Mouse (Mus musculus): ENCODE results near the gene Pcolce2.
"Not testable (repeated sequence)": the region's sequence is repeated elsewhere in the genome, so short reads cannot be mapped to it uniquely, and the experiment has no call there.

Gene Pcolce2

DNA sequence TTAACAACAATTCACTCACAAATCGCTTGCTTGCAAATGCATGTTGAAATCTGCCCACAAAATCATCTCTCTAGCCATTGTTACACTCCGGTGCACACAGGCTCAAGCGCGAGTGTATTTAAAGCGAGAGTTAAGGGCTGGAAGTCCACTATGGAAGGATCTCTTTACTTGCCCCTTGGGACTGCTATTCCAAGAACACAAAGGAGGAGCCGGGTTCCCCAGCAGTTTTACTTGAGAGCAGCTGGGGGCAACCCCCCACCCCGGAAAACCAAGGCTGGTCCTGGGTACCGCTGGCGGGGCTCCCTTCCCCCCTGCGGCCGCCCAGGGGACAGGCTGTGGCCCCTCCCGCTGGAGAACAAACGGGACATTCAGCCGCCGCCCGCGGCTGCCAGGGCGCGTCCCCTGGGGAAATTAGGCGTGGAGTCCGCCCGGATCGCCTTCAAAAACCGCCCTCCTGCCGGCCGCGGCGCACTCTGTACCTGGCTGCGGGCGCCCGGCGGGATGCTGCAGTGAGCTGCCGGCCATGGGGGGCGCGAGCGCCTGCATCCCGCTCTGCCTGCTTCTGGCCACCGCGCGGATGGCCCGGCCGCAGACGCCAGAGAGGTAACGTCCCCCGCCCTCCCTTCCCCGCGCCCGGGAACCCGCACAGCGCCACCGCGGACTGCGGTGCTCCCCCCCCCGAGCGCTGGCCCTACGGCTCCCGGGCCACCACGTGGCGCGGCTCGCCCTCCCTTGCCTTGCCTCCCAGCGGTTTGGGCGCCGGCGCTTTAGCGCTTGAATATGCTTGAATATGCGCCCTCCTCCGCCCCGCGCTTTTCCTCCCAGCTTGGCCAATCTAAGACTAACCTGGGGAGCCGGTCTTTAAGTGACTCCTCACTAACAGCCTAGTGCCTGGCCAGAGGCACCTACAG, at the start of gene Pcolce2:
TSS of gene Pcolce2 (plus strand) at position 331 of the 911 bp plus-strand sequence.
- DNase-seq (ENCODE audit: low read depth), result no peak

DNA sequence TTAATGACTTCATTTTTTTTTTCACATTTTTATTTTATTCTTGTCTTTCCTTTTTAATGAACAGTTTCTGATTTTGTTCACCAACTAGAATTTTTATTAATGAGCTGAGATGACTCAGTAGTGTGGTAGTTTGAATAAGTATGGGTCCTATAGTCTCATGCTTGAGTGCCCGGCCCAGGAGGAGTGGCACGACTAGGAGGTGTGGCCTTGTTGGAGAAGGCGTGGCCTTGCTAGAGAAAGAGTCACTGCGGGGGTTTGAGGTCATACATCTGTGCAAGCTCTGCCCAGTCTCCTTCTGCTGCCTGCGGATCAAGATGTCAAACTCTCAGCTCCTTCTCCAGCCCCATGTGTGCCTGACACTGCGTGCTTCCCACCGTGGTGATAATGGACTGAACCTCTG, 49.3 kb upstream of the Pcolce2 start:
- DNase-seq (ENCODE audit: low read depth), result no peak

DNA sequence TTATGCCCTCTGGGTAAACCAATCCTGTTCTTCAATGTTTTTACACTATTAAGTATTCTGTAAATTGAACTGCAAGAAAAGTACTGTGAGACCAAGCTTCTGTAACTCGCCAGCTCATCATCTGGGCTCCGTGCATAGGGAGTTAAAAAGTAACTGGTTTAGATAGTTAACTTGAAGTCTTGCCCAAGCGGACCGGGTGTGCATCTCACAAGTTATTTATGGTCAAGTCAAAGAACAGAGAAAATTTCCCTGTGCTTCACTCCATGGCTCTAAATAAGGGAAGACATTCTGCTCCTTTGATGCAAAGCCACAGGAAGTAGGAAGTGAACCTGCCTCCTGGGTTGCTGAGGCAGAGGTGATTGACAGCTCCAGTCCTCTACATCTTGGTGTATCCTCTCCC, 43.1 kb upstream of the Pcolce2 start:
- DNase-seq (ENCODE audit: low read depth), result no peak

DNA sequence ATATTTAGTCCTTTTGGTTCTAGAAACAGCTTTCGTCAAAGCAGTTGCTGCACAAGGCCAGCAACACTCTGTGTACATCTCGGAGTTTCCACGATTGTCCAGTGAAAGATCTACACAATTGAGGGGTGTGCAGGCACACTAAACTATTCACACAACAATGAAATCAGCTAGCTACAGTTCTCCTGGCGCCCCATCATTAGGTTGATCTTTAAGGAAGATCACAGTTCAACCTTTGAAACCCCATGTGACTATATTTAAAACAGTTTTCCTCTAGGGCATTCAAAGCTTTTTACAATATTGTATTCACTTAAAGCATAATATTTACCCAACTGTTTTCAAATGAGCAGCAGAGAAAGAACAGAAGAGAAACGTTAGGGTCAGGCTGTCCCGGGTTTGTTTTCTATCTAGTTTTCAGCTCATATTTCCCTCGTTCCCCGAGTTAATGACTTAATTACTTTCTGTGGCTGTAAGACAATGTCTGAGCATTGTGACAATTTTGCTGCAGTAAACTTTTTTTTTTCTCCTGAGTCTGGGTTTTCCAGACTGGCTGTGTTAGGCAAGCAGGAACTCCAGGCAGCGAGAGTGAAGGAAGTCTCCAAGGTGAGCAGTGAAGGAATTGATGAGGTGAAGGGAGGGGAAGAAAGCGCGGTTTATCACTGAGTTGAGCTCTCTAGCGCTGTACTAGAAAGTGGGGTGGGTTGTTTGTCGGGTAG, 39.8 kb upstream of the Pcolce2 start:
- DNase-seq (ENCODE audit: low read depth), result no peak

DNA sequence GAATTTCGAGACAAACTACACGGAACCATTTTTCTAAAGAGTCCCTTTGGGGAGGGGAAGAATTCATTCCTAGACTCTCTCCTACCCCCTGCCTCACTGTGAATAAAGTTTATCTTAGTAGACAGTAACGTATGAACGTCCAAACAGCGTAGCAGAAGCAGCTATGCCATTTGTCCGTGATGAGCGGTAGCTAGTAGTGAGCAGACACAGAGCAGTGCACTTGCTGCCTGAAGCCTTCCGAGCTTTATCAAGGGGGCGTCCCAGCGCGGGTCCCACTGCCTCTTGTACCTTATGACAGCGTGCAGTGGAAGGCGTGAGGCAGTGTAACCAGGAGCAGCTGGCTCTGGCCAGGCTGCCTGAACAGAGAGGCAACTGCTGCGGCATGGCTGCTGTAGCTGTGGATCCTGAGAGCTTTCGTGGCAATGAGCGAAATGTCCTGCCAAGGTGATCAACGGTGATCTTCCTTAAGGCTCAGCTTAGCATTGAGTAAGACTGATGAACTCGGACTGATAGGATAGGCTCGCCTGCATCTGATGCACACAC, 39.2 kb upstream of the Pcolce2 start:
- no peak for DNase-seq (ENCODE audit: low read depth)

DNA sequence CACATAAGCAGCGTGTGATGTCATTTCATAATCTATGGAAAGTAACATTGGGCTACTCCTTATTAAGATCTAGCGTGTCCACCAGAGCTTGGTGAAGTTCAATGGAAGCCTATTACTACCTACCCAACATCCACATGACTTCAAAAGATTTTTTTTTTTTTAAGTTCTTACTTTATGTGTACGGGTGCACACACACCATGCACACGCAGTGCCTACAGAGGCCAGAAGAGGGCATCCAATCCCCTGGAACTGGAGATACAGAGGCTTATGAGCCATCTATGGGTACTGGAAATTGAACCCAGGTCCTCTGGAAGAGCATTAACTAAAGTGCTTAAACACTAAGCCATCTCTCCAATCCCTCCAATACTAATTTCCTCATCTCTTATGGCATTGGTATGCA, 38.0 kb upstream of the Pcolce2 start:
- no peak for DNase-seq (ENCODE audit: low read depth)

DNA sequence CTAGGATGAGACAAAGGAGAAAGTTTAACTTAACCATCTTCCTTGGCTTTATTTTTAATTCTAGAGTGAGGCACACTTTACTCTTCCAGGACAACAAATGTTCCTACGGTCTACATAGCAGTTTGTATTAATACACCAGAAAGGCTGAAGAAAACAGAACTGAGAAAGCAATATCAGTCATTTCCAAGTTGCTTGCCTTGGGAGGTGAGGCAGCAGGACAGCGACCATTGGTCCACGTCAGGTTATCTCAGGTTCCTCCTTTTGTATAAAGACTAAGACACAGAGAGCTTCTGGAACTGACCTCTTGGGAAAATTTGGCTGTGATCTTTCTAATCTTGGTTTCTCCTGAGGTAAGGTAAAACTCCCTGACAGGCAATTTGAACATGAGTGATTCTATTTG, 34.6 kb upstream of the Pcolce2 start:
- no peak for DNase-seq (ENCODE audit: low read depth)

DNA sequence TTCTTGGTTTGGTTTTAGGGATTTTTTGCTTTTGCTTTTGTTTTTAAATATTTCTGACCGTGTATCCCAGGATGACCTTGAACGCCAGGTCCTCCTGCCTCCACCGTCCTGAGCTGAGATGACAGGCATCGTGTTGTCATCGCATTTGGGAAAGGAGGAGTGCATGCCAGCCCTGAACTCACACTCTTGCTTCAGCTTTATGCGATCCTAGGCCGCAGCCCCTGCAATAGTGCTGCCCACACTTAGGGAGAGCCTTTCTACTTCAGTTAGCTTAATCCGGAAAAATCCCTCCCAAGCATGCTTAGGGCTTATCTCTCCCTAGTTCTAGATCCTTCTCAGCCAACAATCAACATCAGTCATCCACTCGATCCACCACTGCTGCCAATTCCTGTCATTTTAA, 34.1 kb upstream of the Pcolce2 start:
- no peak for DNase-seq (ENCODE audit: low read depth)

DNA sequence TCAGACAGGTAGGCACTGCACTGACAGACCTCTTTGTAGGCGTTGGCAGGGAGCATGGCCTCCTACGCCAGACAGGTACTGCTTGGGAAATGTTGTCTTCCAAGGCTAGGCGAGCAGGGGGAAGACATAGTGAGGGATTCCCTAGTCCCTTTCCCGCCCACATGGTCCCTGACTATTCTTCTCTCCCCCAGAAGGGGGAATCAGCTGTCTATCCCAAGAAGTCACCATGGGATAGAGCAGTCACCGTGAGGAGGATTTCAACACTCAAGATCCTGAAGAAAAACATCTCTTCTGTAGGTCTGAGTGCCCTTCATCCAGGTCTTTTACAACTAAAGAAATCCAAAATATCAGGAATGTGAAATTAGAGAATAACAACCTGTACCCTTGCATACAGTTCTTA, 30.2 kb upstream of the Pcolce2 start:
- DNase-seq (ENCODE audit: low read depth), result no peak

DNA sequence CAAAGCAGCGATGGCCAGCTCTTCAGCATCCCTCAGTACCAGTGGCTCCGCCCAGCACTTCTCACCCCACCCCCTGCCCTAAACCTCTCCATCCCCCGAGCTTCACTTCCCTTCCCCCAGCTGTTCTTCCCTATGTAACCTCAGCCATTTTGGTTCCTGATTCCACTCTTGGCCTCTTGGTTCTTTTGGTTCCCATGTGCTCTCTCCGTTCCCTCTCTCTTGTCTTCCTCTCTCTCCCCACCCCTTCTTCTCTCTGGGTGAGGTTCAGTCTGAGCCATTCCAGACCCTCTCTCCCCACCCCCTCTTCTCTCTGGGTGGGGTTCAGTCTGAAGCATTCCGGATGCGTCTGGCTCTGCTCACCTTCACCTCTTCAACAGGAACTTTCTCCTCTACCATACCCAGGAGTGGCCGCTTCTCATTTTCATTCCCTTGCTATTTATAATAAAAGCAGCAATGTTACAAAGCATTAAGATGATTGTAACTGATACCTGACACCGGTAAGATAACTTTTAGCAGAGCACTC, 25.1 kb upstream of the Pcolce2 start:
- no peak for DNase-seq (ENCODE audit: low read depth)

DNA sequence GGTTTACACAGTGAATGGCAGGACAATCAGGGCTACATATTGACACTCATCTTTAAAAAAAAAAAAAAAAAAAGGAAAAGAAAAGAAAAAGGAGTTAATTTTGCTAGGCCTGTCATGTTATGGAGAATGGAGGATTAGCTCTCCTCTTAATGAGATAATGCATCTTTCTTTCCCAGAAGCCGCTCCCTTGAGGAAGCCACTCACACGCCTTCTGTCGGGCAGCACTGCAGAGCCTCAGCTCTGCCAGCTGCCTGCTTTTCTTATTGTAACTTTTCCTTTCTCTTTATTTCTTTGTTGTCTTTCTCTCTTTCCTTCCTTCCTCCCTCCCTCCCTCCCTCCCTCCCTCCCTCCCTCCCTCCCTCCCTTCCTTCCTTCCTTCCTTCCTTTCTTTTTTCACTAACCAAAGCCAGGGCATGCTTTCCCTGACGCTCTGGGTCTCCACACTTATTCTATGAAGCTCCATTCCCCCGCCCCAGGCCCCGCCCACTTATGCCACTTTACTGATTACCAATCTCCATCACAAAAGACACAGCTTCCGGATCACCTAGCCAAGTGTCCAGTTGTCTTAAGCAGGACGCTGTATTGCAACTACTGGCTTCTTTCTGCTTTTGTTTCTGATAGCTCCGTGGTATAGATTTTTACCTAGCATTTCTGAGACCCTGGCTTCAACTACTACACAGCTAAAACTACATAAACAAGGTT, 23.8 kb upstream of the Pcolce2 start:
- DNase-seq (ENCODE audit: low read depth), result no peak

DNA sequence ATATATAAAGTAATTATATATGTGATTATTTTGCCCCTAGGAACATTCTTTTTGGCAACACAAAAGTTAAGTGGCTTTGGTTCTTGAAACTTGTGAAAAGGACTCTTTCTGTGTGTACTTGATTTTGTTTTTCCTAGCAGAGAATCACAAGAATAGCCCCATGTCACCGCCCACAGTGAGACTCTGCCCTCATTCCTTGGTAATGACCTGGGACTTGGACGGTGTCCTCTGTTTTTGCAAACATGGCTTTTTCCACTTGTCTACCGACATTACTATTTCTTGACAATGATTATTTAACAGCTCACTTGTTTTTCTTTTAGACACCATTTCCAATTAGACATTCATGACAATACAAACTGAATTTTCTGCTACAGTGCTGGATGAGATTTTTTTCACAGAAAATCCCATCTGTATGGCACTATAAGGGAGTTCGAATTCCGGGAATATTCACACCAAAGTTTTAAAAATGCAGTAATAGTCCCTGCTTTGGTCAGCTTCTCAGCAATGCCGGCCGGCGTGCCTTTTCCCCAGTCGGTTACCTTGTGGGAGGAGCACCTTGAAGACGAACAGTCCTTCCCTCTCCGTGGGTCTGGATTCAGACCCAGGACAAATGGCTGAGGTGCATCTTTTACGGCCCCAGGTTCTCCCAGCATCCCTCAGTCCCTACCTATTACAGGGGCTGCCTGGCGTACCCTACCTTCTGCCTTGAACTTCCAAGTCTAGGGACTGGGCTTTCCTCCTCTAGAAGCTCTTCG, 22.4 kb upstream of the Pcolce2 start:
- peak; percentile 14 for DNase-seq (ENCODE audit: low read depth)

DNA sequence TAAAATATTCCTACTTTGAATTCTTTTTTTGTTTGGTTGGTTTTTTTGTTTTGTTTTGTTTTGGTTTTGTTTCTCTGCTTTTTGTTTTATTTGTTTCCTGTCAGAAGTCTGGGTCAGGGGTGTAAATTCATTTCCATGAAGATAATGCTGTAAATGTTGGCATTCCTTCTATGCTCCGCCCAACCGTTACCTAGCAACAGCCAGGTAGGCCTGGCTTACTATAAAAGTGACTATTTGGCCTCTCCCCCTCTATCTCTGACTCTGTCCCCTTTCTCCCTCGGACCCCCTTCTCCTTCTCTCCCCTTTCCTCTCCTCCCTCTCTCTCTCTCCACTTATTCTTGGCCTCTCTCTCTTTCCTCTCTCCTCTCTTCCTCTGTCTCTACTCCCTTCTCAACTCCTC, 21.4 kb upstream of the Pcolce2 start:
- no peak for DNase-seq (ENCODE audit: low read depth)

DNA sequence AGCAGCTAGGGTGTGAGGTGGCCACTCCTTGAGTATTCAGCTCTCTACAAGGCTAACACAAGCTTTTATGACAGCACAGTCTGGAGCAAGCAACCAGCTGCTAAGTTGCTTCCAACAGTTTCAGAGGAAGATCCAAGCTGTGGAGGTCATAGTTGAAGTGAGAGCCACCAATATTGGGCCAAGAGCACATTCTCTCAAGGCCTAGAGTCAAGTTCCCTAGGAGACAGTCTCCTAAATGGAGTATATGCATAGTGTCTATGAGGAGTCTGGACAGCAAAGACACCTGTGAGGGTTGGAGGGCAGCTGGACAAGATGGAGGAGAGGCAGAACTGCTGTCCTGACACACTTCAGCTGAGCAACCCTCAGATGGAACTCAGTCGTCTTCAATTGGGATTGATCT, 18.8 kb upstream of the Pcolce2 start:
- DNase-seq (ENCODE audit: low read depth), result no peak

DNA sequence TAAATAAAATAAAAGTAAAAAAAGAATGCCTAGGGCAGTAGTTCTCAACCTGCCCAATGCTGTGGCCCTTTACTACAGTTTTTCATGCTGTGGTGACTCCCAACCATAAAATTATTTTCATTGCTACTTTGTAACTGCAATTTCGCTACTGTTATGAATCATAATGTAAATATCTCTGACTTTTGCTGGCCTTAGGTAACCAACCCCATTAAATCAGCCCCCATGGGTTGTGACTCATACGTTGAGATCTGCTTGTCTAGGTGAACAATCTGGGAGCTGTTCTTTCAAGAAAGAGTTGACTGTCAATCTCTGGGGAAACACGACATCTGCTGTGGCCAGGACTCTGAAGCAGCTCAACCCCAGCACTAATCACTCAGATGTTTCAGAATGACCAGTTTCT, 13.3 kb upstream of the Pcolce2 start:
- DNase-seq (ENCODE audit: low read depth), result no peak

DNA sequence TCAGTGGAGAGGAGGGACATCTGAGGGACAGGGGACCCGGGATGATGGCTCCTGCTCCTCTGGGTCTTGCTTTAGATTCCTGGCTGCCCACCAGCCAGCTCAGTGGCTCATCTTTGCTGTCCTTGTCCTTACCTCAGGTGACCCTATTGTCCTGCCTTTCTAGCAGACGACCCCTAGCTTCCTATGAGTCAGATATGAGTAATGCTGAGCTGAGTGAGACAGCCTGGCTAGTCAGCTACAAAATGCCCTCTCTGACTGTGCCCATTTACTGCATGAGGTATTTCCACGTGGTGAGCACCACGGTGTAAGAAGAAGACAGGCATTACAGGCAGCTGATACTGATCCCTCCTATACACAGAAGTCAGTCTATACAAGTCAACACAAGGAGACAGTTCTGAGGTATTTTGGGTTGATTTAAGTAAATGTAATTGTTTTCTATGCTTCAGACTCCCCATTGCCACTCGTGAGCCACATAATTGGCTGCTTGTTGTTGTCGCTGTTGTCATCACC, 8.9 kb upstream of the Pcolce2 start:
- DNase-seq (ENCODE audit: low read depth), result no peak

DNA sequence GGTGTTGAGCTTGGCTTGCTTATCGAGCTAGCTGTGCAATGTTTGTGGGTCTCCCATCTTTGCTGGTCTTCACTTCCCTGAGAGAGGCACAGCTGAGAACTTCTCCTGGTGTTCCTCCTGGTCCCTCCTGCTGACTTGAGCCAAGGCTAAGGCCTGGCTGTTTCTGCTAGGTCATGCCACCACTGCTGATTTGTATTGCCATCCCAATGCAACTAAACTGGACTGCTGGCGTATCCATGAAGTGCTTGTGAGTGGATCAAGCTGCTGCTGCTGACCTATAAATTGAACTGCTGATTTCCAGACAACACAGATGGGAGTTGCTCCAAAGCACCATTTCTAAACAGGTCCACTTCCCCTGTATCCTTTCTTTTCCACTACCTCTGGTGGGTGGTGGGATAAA, 7.8 kb upstream of the Pcolce2 start:
- DNase-seq (ENCODE audit: low read depth), result not testable (repeated sequence)

DNA sequence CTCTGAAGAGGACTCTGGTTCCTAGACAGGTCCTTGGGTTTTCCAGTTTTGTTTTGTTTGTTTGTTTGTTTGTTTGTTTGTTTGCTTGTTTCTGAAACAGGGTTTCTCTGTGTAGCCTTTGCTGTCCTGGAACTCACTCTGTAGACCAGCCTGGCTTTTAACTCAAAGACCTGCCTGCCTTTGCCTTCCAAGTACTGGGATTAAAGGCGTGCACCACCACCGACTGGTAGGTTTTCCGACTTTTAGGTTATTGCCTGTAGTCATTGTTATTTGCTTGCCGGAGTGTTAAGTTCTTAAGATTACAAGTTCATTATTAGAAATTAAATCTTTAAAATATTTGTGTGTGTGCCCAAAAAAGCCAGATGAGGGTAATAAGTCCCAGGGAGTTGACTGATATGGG, 1.0 kb upstream of the Pcolce2 start:
- no peak for DNase-seq (ENCODE audit: low read depth)

DNA sequence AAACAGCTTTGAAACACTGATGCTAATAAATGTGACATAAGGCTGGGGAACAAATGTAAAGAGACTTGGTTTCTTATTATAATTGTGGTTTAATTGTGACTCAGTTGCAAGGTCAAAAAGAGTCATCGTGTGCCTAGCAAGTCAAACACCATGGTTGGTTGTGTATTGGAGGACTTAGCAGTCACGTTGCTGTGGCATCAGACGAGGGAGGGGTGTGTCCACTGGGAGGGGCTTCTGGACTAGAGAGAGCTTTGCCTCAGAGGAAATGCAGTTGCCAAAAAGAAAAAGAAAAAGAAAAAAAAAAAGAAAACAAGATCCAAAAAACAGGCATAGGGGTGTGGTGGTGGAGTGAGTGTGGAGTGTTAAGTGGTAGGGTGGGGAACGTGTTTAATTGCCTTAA, 2.5 kb downstream of the Pcolce2 start:
- no peak for DNase-seq (ENCODE audit: low read depth)

DNA sequence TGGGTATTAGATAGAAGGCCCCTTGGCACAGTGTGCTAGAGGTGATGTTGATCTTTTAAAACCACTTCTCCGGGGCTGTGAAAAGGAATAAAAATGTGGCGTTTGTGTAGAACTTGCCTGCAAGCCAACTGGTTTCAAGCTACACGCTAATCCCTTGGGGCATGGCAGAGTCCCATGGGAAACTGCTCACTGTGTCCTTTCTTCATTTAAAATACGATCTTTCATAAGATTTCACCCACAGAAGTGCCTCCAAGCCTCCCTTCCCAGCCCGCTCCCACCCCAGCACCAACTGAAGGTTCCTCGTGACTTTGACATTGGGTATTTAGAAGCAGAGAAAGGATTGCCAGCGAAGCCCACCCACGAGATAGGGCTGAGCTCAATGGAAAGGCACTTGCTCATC, 8.5 kb downstream of the Pcolce2 start:
- no peak for DNase-seq (ENCODE audit: low read depth)

DNA sequence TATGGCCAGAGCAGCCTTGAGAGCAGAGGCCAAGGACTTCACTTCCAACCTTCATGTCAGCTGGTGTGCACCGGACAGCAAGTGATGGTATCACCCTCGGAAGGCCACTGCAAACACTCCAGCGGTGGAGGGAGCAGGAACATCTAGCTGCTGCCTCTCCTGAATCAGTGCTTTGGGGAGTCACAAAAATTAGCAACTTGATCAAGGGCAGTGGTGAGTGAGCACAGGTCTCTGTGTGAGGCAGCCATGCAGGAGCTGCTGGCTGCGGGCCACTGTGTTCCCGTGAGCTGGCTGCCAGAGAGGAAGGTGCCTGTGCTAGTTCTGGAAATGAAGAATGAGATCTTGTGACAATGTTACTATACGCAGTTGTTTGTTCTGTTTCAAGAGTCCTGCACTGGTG, 16.0 kb downstream of the Pcolce2 start:
- DNase-seq (ENCODE audit: low read depth), result no peak
